Mouse (Mus musculus): ENCODE data around the gene Gns. TPM values are rescaled to one million over a fixed set of nuclear protein-coding genes. Genes with fewer than 3 reads are reported as not detected.

The Gns gene
- polyA plus RNA-seq, 1 experiment from 2014 or later = 38.8 TPM

DNA sequence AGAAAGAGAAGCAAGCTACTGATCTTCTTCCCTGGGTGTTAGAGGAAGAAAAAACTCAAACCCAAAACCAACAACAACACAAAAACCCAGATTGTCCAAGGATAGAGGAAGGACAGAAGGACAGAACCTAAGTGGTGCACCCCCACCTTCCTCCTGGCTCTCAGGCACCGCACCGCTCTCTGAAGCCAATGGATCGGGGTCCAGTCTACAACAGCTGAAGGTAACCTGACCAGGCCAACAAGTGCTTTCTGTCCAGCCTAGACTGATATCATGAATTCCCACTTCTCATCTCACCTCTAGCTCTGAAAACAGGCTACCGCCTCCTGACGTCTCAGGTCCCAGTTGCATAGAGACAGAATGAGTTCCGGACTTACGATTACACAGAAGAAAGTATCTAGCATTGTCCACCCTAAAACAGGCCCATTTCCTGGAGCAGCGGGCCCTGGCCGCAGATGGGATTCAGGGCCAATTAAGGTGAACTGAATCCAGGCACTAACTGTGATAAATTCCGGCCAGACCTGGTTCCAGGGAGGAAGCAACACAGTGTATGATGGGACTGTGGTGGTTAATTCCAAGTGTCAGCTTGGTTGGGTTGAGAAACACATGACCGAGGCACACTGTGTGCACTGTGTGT is 56.9 kb downstream of the Gns start:
- H3K4me2 ChIP-seq (replicated peaks; ENCODE audit: low read depth, low read length) = no peak overlapping the region
- no peaks in the 10 kb centered on the region for H3K27me3 ChIP-seq (ENCODE audit: control insufficient read depth, insufficient read depth, low read length)
- ATAC-seq (ENCODE audit: low FRiP score) (no peak), DNase-seq (ENCODE audit: low spot score) (no peak)
- H3K4me1 ChIP-seq (replicated peaks; ENCODE audit: control insufficient read depth, insufficient read depth, low read length) = peaks cover 7% of the 10 kb centered on the region; the same call in 1 of the 2 replicates
- H3K9ac ChIP-seq (ENCODE audit: low read depth, low read length) = no peak overlapping the region
- H3K9me3 ChIP-seq (ENCODE audit: control insufficient read depth, low read length) = no peaks in the 10 kb centered on the region
- 97% methylated on average over 11 of the region's 11 CpGs for WGBS
- H3K27ac ChIP-seq (ENCODE audit: low read depth, low read length) = no peak overlapping the region
- H3K36me3 ChIP-seq (ENCODE audit: control insufficient read depth, insufficient read depth, low read length) = no peaks in the 10 kb centered on the region
- no peak overlapping the region for H3K4me3 ChIP-seq (ENCODE audit: low read depth, low read length)

GRCm38 (mm10) chr10:121422294-121422693 is 57.4 kb downstream of the Gns start:
- peaks cover 7% of the 10 kb centered on the region; the same call in 1 of the 2 replicates for H3K4me1 ChIP-seq (replicated peaks; ENCODE audit: control insufficient read depth, insufficient read depth, low read length)
- 96% methylated on average over 6 of the region's 6 CpGs for WGBS

GRCm38 (mm10) chr10:121423541-121424349 is 58.9 kb downstream of the Gns start:
- no peak for DNase-seq (ENCODE audit: low spot score)
- Histone ChIP-seq H3K27ac (ENCODE audit: low read depth, low read length) (peak overlapping the region; percentile 51), H3K9me3 (ENCODE audit: control insufficient read depth, low read length) (no peaks in the 10 kb centered on the region), H3K9ac (ENCODE audit: low read depth, low read length) (no peak overlapping the region), H3K36me3 (ENCODE audit: control insufficient read depth, insufficient read depth, low read length) (no peaks in the 10 kb centered on the region), H3K4me2 (replicated peaks; ENCODE audit: low read depth, low read length) (no peak overlapping the region), H3K4me3 (ENCODE audit: low read depth, low read length) (no peak overlapping the region), H3K27me3 (ENCODE audit: control insufficient read depth, insufficient read depth, low read length) (no peaks in the 10 kb centered on the region), H3K4me1 (replicated peaks; ENCODE audit: control insufficient read depth, insufficient read depth, low read length) (peaks cover 6% of the 10 kb centered on the region; the same call in 1 of the 2 replicates)
- no peak for ATAC-seq (ENCODE audit: low FRiP score)
- 52% methylated on average over 16 of the region's 16 CpGs for WGBS

More at GRCm38 (mm10) chr10:121422294-121422693, 57.4 kb downstream of the Gns start:
- ATAC-seq (ENCODE audit: low FRiP score) = no peak
- H3K9ac ChIP-seq (ENCODE audit: low read depth, low read length) = no peak overlapping the region
- H3K27ac ChIP-seq (ENCODE audit: low read depth, low read length) = no peak overlapping the region
- no peak overlapping the region for H3K4me3 ChIP-seq (ENCODE audit: low read depth, low read length)
- H3K4me2 ChIP-seq (replicated peaks; ENCODE audit: low read depth, low read length) = no peak overlapping the region
- DNase-seq (ENCODE audit: low spot score) = no peak
- no peaks in the 10 kb centered on the region for H3K36me3 ChIP-seq (ENCODE audit: control insufficient read depth, insufficient read depth, low read length)
- no peaks in the 10 kb centered on the region for H3K9me3 ChIP-seq (ENCODE audit: control insufficient read depth, low read length)
- H3K27me3 ChIP-seq (ENCODE audit: control insufficient read depth, insufficient read depth, low read length) = no peaks in the 10 kb centered on the region

GRCm38 (mm10) chr10:121424455-121424854 is 59.6 kb downstream of the Gns start:
- no peak overlapping the region for H3K4me3 ChIP-seq (ENCODE audit: low read depth, low read length)
- H3K36me3 ChIP-seq (ENCODE audit: control insufficient read depth, insufficient read depth, low read length) = no peaks in the 10 kb centered on the region
- 87% methylated on average over 3 of the region's 3 CpGs for WGBS
- H3K4me1 ChIP-seq (replicated peaks; ENCODE audit: control insufficient read depth, insufficient read depth, low read length) = peaks cover 5% of the 10 kb centered on the region; the same call in 1 of the 2 replicates
- no peak overlapping the region for H3K4me2 ChIP-seq (replicated peaks; ENCODE audit: low read depth, low read length)
- no peak for DNase-seq (ENCODE audit: low spot score)
- no peak overlapping the region for H3K27ac ChIP-seq (ENCODE audit: low read depth, low read length)
- H3K9me3 ChIP-seq (ENCODE audit: control insufficient read depth, low read length) = no peaks in the 10 kb centered on the region
- no peaks in the 10 kb centered on the region for H3K27me3 ChIP-seq (ENCODE audit: control insufficient read depth, insufficient read depth, low read length)
- H3K9ac ChIP-seq (ENCODE audit: low read depth, low read length) = no peak overlapping the region
- ATAC-seq (ENCODE audit: low FRiP score) = no peak

GRCm38 (mm10) chr10:121425079-121425478 is 60.2 kb downstream of the Gns start:
- H3K27ac ChIP-seq (ENCODE audit: low read depth, low read length) = no peak overlapping the region
- no peaks in the 10 kb centered on the region for H3K36me3 ChIP-seq (ENCODE audit: control insufficient read depth, insufficient read depth, low read length)
- H3K4me3 ChIP-seq (ENCODE audit: low read depth, low read length) = no peak overlapping the region
- no peak overlapping the region for H3K9ac ChIP-seq (ENCODE audit: low read depth, low read length)
- no peaks in the 10 kb centered on the region for H3K27me3 ChIP-seq (ENCODE audit: control insufficient read depth, insufficient read depth, low read length)
- no peak overlapping the region for H3K4me2 ChIP-seq (replicated peaks; ENCODE audit: low read depth, low read length)
- H3K9me3 ChIP-seq (ENCODE audit: control insufficient read depth, low read length) = no peaks in the 10 kb centered on the region
- WGBS = 78% methylated on average over 5 of the region's 5 CpGs
- no peak for ATAC-seq (ENCODE audit: low FRiP score)
- no peak for DNase-seq (ENCODE audit: low spot score)
- H3K4me1 ChIP-seq (replicated peaks; ENCODE audit: control insufficient read depth, insufficient read depth, low read length) = peaks cover 3% of the 10 kb centered on the region; the same call in 1 of the 2 replicates

- H3K36me3 ChIP-seq (ENCODE audit: control insufficient read depth, insufficient read depth, low read length) = no peaks in the 10 kb centered on the region
- H3K9ac ChIP-seq (ENCODE audit: low read depth, low read length) = no peak overlapping the region
- H3K4me3 ChIP-seq (ENCODE audit: low read depth, low read length) = no peak overlapping the region
- no peak overlapping the region for H3K4me2 ChIP-seq (replicated peaks; ENCODE audit: low read depth, low read length)
- H3K27me3 ChIP-seq (ENCODE audit: control insufficient read depth, insufficient read depth, low read length) = no peaks in the 10 kb centered on the region
- H3K4me1 ChIP-seq (replicated peaks; ENCODE audit: control insufficient read depth, insufficient read depth, low read length) = peaks cover 3% of the 10 kb centered on the region; the same call in 1 of the 2 replicates
- DNase-seq (ENCODE audit: low spot score) = no peak
- H3K9me3 ChIP-seq (ENCODE audit: control insufficient read depth, low read length) = no peaks in the 10 kb centered on the region
- H3K27ac ChIP-seq (ENCODE audit: low read depth, low read length) = no peak overlapping the region
- ATAC-seq (ENCODE audit: low FRiP score) = no peak
- 86% methylated on average over 14 of the region's 14 CpGs for WGBS
These were observed 60.7 kb downstream of the Gns start for GRCm38 (mm10) chr10:121425506-121426025.

- Histone ChIP-seq H3K9ac (ENCODE audit: low read depth, low read length) (no peak overlapping the region), H3K27me3 (ENCODE audit: control insufficient read depth, insufficient read depth, low read length) (no peaks in the 10 kb centered on the region), H3K4me1 (replicated peaks; ENCODE audit: control insufficient read depth, insufficient read depth, low read length) (peaks cover 3% of the 10 kb centered on the region; the same call in 1 of the 2 replicates), H3K4me3 (ENCODE audit: low read depth, low read length) (no peak overlapping the region), H3K27ac (ENCODE audit: low read depth, low read length) (no peak overlapping the region), H3K9me3 (ENCODE audit: control insufficient read depth, low read length) (no peaks in the 10 kb centered on the region), H3K36me3 (ENCODE audit: control insufficient read depth, insufficient read depth, low read length) (no peaks in the 10 kb centered on the region), H3K4me2 (replicated peaks; ENCODE audit: low read depth, low read length) (no peak overlapping the region)
- WGBS = 39% methylated on average over 5 of the region's 5 CpGs
- no peak for DNase-seq (ENCODE audit: low spot score)
- no peak for ATAC-seq (ENCODE audit: low FRiP score)
These were observed 61.7 kb downstream of the Gns start for GRCm38 (mm10) chr10:121426458-121427070.

DNA sequence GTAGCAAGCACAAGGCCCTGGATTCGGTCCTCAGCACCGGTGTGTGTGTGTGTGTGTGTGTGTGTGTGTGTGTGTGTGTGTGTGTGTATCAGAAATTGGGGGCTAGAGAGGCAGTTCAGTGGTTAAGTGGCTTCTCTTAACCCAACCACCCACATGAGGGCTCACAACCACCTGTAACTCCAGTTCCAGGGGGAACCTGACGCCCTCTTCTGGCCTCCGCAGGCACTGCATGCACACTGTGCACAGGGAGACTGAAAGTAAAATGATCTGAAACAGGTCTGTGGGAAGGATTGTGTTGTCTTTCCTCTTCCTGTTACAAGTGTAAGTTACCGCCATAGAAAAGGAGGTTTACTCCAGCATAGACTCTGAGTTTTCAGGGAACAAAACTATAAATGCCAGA is 62.2 kb downstream of the Gns start:
- H3K9me3 ChIP-seq (ENCODE audit: control insufficient read depth, low read length) = no peaks in the 10 kb centered on the region
- H3K36me3 ChIP-seq (ENCODE audit: control insufficient read depth, insufficient read depth, low read length) = no peaks in the 10 kb centered on the region
- DNase-seq (ENCODE audit: low spot score) = peak; percentile 40
- ATAC-seq (ENCODE audit: low FRiP score) = no peak
- 53% methylated on average over 5 of the region's 5 CpGs for WGBS
- no peak overlapping the region for H3K4me3 ChIP-seq (ENCODE audit: low read depth, low read length)
- peaks cover 3% of the 10 kb centered on the region; the same call in 1 of the 2 replicates for H3K4me1 ChIP-seq (replicated peaks; ENCODE audit: control insufficient read depth, insufficient read depth, low read length)
- H3K4me2 ChIP-seq (replicated peaks; ENCODE audit: low read depth, low read length) = no peak overlapping the region
- H3K27ac ChIP-seq (ENCODE audit: low read depth, low read length) = no peak overlapping the region
- H3K27me3 ChIP-seq (ENCODE audit: control insufficient read depth, insufficient read depth, low read length) = no peaks in the 10 kb centered on the region
- H3K9ac ChIP-seq (ENCODE audit: low read depth, low read length) = no peak overlapping the region
